Mouse (Mus musculus): Measurements from ENCODE around the gene Clp1. TPM values are rescaled to one million over a fixed set of nuclear protein-coding genes. Genes with fewer than 3 reads are reported as not detected.

The Clp1 gene
- polyA plus RNA-seq, 1 experiment: 12.0 TPM

GRCm38 (mm10) chr2:84704329-84704728 lies 22.8 kb downstream of the Clp1 start:
- 76% methylated on average over 5 of the region's 5 CpGs for WGBS
- Histone ChIP-seq H3K27me3 (ENCODE audit: control insufficient read depth, insufficient read depth, low read length) (no peaks in the 10 kb centered on the region), H3K27ac (ENCODE audit: insufficient read depth, low read length) (no peak overlapping the region), H3K4me1 (ENCODE audit: control insufficient read depth, insufficient read depth, low read length) (peaks cover 4% of the 10 kb centered on the region), H3K4me3 (replicated peaks; ENCODE audit: insufficient read depth, low read depth, low read length) (no peak overlapping the region)
- no peak for DNase-seq
- TF ChIP-seq CTCF (IDR thresholded peaks at IDR 0.05; ENCODE audit: borderline replicate concordance, insufficient read depth, low read depth, low read length) (no peak), POLR2A (IDR thresholded peaks at IDR 0.05; ENCODE audit: borderline replicate concordance, insufficient read depth, low read length) (no peak)

- 96% methylated on average over 1 of the region's 1 CpGs for WGBS
- Histone ChIP-seq H3K27me3 (ENCODE audit: control insufficient read depth, insufficient read depth, low read length) (no peaks in the 10 kb centered on the region), H3K27ac (ENCODE audit: insufficient read depth, low read length) (no peak overlapping the region), H3K4me1 (ENCODE audit: control insufficient read depth, insufficient read depth, low read length) (peaks cover 4% of the 10 kb centered on the region), H3K4me3 (replicated peaks; ENCODE audit: insufficient read depth, low read depth, low read length) (no peak overlapping the region)
- DNase-seq: no peak
- TF ChIP-seq POLR2A (IDR thresholded peaks at IDR 0.05; ENCODE audit: borderline replicate concordance, insufficient read depth, low read length) (no peak), CTCF (IDR thresholded peaks at IDR 0.05; ENCODE audit: borderline replicate concordance, insufficient read depth, low read depth, low read length) (no peak)
Observed at GRCm38 (mm10) chr2:84703497-84703896, 23.7 kb downstream of the Clp1 start.

GRCm38 (mm10) chr2:84695007-84695695 lies 32.0 kb downstream of the Clp1 start:
- no peak for DNase-seq
- Histone ChIP-seq H3K27ac (ENCODE audit: insufficient read depth, low read length) (no peak overlapping the region), H3K4me3 (replicated peaks; ENCODE audit: insufficient read depth, low read depth, low read length) (no peak overlapping the region), H3K4me1 (ENCODE audit: control insufficient read depth, insufficient read depth, low read length) (peaks cover 4% of the 10 kb centered on the region; the same call in 1 of the 2 replicates), H3K27me3 (ENCODE audit: control insufficient read depth, insufficient read depth, low read length) (no peaks in the 10 kb centered on the region)
- TF ChIP-seq CTCF (IDR thresholded peaks at IDR 0.05; ENCODE audit: borderline replicate concordance, insufficient read depth, low read depth, low read length): no peak
- TF ChIP-seq POLR2A (IDR thresholded peaks at IDR 0.05; ENCODE audit: borderline replicate concordance, insufficient read depth, low read length): no peak
- WGBS: 89% methylated on average over 5 of the region's 5 CpGs

- 18% methylated on average over 12 of the region's 12 CpGs for WGBS
- TF ChIP-seq POLR2A (IDR thresholded peaks at IDR 0.05; ENCODE audit: borderline replicate concordance, insufficient read depth, low read length) (no peak), CTCF (IDR thresholded peaks at IDR 0.05; ENCODE audit: borderline replicate concordance, insufficient read depth, low read depth, low read length) (no peak)
- H3K27me3 ChIP-seq (ENCODE audit: control insufficient read depth, insufficient read depth, low read length): no peaks in the 10 kb centered on the region
- peak; percentile 41 to 58 for DNase-seq
- no peak overlapping the region for H3K4me3 ChIP-seq (replicated peaks; ENCODE audit: insufficient read depth, low read depth, low read length)
- H3K27ac ChIP-seq (ENCODE audit: insufficient read depth, low read length): peak overlapping the region; percentile 17
- peaks cover 6% of the 10 kb centered on the region; the same call in 1 of the 2 replicates for H3K4me1 ChIP-seq (ENCODE audit: control insufficient read depth, insufficient read depth, low read length)
Observed at GRCm38 (mm10) chr2:84690050-84690449, 37.1 kb downstream of the Clp1 start.

GRCm38 (mm10) chr2:84688080-84688844 lies 38.9 kb downstream of the Clp1 start:
- no peak for TF ChIP-seq CTCF (IDR thresholded peaks at IDR 0.05; ENCODE audit: borderline replicate concordance, insufficient read depth, low read depth, low read length)
- WGBS: 84% methylated on average over 2 of the region's 2 CpGs

GRCm38 (mm10) chr2:84682605-84683183 lies 44.5 kb downstream of the Clp1 start:
- Histone ChIP-seq H3K4me3 (replicated peaks; ENCODE audit: insufficient read depth, low read depth, low read length) (no peak overlapping the region), H3K27ac (ENCODE audit: insufficient read depth, low read length) (no peak overlapping the region), H3K4me1 (ENCODE audit: control insufficient read depth, insufficient read depth, low read length) (no peaks in the 10 kb centered on the region), H3K27me3 (ENCODE audit: control insufficient read depth, insufficient read depth, low read length) (no peaks in the 10 kb centered on the region)
- WGBS: 79% methylated on average over 6 of the region's 6 CpGs
- no peak for DNase-seq
- no peak for TF ChIP-seq CTCF (IDR thresholded peaks at IDR 0.05; ENCODE audit: borderline replicate concordance, insufficient read depth, low read depth, low read length)

More at GRCm38 (mm10) chr2:84688080-84688844, 38.9 kb downstream of the Clp1 start:
- no peaks in the 10 kb centered on the region for H3K27me3 ChIP-seq (ENCODE audit: control insufficient read depth, insufficient read depth, low read length)
- H3K4me1 ChIP-seq (ENCODE audit: control insufficient read depth, insufficient read depth, low read length): peaks cover 6% of the 10 kb centered on the region; the same call in 1 of the 2 replicates
- no peak overlapping the region for H3K4me3 ChIP-seq (replicated peaks; ENCODE audit: insufficient read depth, low read depth, low read length)
- DNase-seq: no peak
- H3K27ac ChIP-seq (ENCODE audit: insufficient read depth, low read length): no peak overlapping the region

- TF ChIP-seq POLR2A (IDR thresholded peaks at IDR 0.05; ENCODE audit: borderline replicate concordance, insufficient read depth, low read length): no peak
- no peak for TF ChIP-seq CTCF (IDR thresholded peaks at IDR 0.05; ENCODE audit: borderline replicate concordance, insufficient read depth, low read depth, low read length)
- WGBS: 13% methylated on average over 8 of the region's 8 CpGs
- Histone ChIP-seq H3K27ac (ENCODE audit: insufficient read depth, low read length) (no peak within 1 kb of the TSS), H3K4me3 (replicated peaks; ENCODE audit: insufficient read depth, low read depth, low read length) (peak within 1 kb of the TSS; percentile 98), H3K4me1 (ENCODE audit: control insufficient read depth, insufficient read depth, low read length) (peaks cover 12% of the 10 kb centered on the region; the same call in 1 of the 2 replicates), H3K27me3 (ENCODE audit: control insufficient read depth, insufficient read depth, low read length) (no peaks in the 10 kb centered on the region)
- no peak for DNase-seq
Observed at GRCm38 (mm10) chr2:84679016-84679415, 48.1 kb downstream of the Clp1 start, which contains the start of gene Tmx2. Tmx2 (minus strand) TSS chr2:84679140.

Data from cerebellum, adult 2 months (tissue).